Mouse (Mus musculus) layer of hippocampus, adult 8-10 months (tissue): ENCODE measurements around the gene Gm6337. TPM values are rescaled to one million over a fixed set of nuclear protein-coding genes. Genes with fewer than 3 reads are reported as not detected.
"Not testable (repeated sequence)": the region's sequence is repeated elsewhere in the genome, so short reads cannot be mapped to it uniquely, and the experiment has no call there.

ENCODE experiments used
- DNase-seq, 2 experiments: peaks; one replicate each; pipeline ENCODE4 v3.0.0; 2022; ENCODE audit warnings: low spot score in 2 of 2
- total RNA-seq, 4 experiments: library from RNA; stranded (reverse); gene quantifications; 2 replicates each; pipeline ENCODE4 v1.2.4; 2022

The Gm6337 gene
- not detected for total RNA-seq

DNA sequence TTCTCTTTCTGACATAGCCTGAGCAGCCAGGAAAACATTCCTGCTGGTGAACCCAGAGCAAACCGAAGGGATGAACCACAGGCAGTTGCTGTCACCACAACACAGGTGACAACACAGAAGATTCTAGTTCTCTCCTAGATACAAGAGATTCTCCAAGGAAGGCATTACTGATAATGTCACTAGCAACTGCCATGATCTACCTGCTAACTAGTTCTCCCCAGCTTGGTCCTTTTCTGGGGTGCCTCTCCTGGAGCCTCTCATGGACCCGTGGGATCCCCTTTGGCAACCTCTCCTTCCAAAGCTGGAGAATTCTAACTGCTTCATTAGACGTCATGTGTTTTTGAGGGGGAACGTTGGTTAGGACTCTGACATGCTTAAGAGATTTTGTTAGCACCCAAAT lies at the start of gene Gm6337:
TSS of gene Gm6337 (minus strand) at position 101 of the 400 bp plus-strand sequence.
- DNase-seq = not testable (repeated sequence)

DNA sequence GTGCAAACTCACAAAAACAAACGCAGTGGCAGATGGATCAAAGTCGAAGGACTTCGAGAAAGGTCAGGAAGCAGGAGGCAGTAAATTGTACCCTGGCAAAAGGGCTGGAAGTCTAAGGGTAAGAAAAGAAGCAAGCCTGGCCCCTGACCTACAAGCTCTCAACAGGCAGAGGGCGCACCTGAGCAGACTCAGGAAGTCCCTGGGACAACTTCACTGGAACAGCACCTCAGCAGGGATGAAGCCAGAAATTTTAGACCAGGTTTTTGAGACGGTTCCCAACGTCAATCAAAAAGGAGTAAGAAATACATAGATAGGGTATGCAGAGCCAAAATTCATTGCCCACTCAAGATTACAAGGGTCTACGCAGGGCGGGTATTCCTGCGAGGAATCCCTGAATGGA lies 49.4 kb upstream of the Gm6337 start:
- DNase-seq = not testable (repeated sequence)

DNA sequence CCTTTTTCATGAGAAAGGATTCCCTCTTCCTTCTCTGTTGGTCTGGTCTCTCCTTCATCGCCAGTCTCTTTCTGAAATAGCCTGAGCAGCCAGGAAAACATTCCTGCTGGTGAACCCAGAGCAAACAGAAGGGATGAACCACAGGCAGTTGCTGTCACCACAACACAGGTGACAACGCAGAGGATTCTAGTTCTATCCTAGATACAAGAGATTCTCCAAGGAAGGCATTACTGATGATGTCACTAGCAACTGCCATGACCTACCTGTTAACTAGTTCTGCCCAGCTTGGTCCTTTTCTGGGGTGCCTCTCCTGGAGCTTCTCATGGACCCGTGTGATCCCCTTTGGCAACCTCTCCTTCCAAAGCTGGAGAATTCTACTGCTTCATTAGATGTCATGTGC lies 35.8 kb upstream of the Gm6337 start, which contains the start of gene Gm8206:
TSS of gene Gm8206 (minus strand) at position 101 of the 400 bp plus-strand sequence.
- not testable (repeated sequence) for DNase-seq

Other genes with a start within 250 kb of the Gm6337 start
- not detected for gene Gm3424, start 227.9 kb downstream of the Gm6337 start, total RNA-seq
- 1 to 10 TPM in 3 of 4 experiments, under 1 TPM in 1; 0.89 to 1.5 (median 1.0) TPM for gene Gm8237, start 177.9 kb downstream of the Gm6337 start, total RNA-seq
- gene Gm3248, start 96.5 kb downstream of the Gm6337 start, total RNA-seq = 1 to 10 TPM; 1.0 to 2.1 (median 1.2) TPM
- gene Gm3453, start 79.1 kb downstream of the Gm6337 start, total RNA-seq = not detected
- 1 to 10 TPM in 1 of 4 experiments, under 1 TPM in 1, not detected in 2; 0.49 to 1.3 TPM for gene Gm8206, start 35.7 kb upstream of the Gm6337 start, total RNA-seq
- 1 to 10 TPM in 3 of 4 experiments, under 1 TPM in 1; 0.69 to 2.4 (median 1.7) TPM for gene Gm3468, start 50.4 kb upstream of the Gm6337 start, total RNA-seq
- not detected for gene Gm3476, start 67.5 kb upstream of the Gm6337 start, total RNA-seq
- gene Gm21560, start 161.0 kb upstream of the Gm6337 start, total RNA-seq = 1 to 10 TPM; 1.2 to 2.4 (median 1.7) TPM
- 1 to 10 TPM; 2.3 to 4.5 (median 3.3) TPM for gene Gm3411, start 229.0 kb upstream of the Gm6337 start, total RNA-seq
- gene Gm21103, start 246.6 kb upstream of the Gm6337 start, total RNA-seq = not detected